Mouse (Mus musculus): ENCODE results near the gene Rnf208.

Gene Rnf208

GRCm38 (mm10) chr2:25224766-25225752 lies 17.0 kb upstream of the Rnf208 start:
- DNase-seq: peak; percentile 96 to 100

GRCm38 (mm10) chr2:25225811-25226379 lies 16.2 kb upstream of the Rnf208 start:
- DNase-seq: no peak

GRCm38 (mm10) chr2:25226864-25227263 lies 15.2 kb upstream of the Rnf208 start:
- no peak for DNase-seq

GRCm38 (mm10) chr2:25227406-25227805 lies 14.6 kb upstream of the Rnf208 start:
- DNase-seq: no peak

GRCm38 (mm10) chr2:25228431-25228889 lies 13.6 kb upstream of the Rnf208 start:
- peak; percentile 94 to 95 for DNase-seq

- no peak for DNase-seq
Observed at GRCm38 (mm10) chr2:25228995-25229530, 13.0 kb upstream of the Rnf208 start.

- no peak for DNase-seq
Observed at GRCm38 (mm10) chr2:25229582-25229981, 12.5 kb upstream of the Rnf208 start.

GRCm38 (mm10) chr2:25230581-25230980 lies 11.5 kb upstream of the Rnf208 start:
- DNase-seq: no peak

GRCm38 (mm10) chr2:25231038-25231437 lies 11.0 kb upstream of the Rnf208 start:
- no peak for DNase-seq

- no peak for DNase-seq
Observed at GRCm38 (mm10) chr2:25233421-25233820, 8.6 kb upstream of the Rnf208 start.

- peak; percentile 64 to 66 for DNase-seq
Observed at GRCm38 (mm10) chr2:25234050-25234449, 8.0 kb upstream of the Rnf208 start, which contains the start of gene Slc34a3. Gene Slc34a3 (minus strand): TSS chr2:25234364.

- DNase-seq: peak; percentile 61 to 82
Observed at GRCm38 (mm10) chr2:25234551-25235220, 7.4 kb upstream of the Rnf208 start.

- DNase-seq: no peak
Observed at GRCm38 (mm10) chr2:25236614-25237013, 5.4 kb upstream of the Rnf208 start, which contains the start of gene Rnf224. Gene Rnf224 (minus strand): TSS chr2:25236787.

GRCm38 (mm10) chr2:25237522-25237921 lies 4.5 kb upstream of the Rnf208 start:
- DNase-seq: peak; percentile 71 to 78

GRCm38 (mm10) chr2:25238106-25238505 lies 3.9 kb upstream of the Rnf208 start:
- no peak for DNase-seq

GRCm38 (mm10) chr2:25239766-25240165 lies 2.3 kb upstream of the Rnf208 start:
- DNase-seq: no peak

- no peak for DNase-seq
Observed at GRCm38 (mm10) chr2:25240310-25240709, 1.7 kb upstream of the Rnf208 start.

GRCm38 (mm10) chr2:25240723-25241437 lies 1.2 kb upstream of the Rnf208 start:
- peak; percentile 91 for DNase-seq

- DNase-seq: no peak
Observed at GRCm38 (mm10) chr2:25241438-25241775, 648 bp upstream of the Rnf208 start.

GRCm38 (mm10) chr2:25243342-25243741 lies 1.3 kb downstream of the Rnf208 start:
- no peak for DNase-seq

GRCm38 (mm10) chr2:25244144-25244543 lies 2.1 kb downstream of the Rnf208 start:
- peak; percentile 44 to 48 for DNase-seq
